Mouse (Mus musculus) heart, postnatal 0 days (tissue): ENCODE measurements at regions not wholly inside any gene's neighbourhood (a gene's known extent, or its start where the extent isn't known, plus 50 kb on each side); places are given as distances from the start of the nearest gene placed in this dataset.
A peak's percentile ranks its signal among the peaks of the same experiment; 100 is the strongest.

Experiments
- ATAC-seq: fragments of 200-750 bp; cut with Nextera tagmentation; 2 replicates; pipeline ENCODE4 v1.8.0; 2017; ENCODE audit warnings: low read depth, moderate number of reproducible peaks, moderate library complexity; ENCODE audit not compliant: insufficient read depth
- DNase-seq: peaks from one replicate; pipeline ENCODE4 v3.0.0-alpha.2; 2016; ENCODE audit warnings: low spot score
- H3K27ac ChIP-seq: fragments of 300-500 bp; sonication (generic); 2 replicates; pipeline ENCODE4 v1.5.1; 2014; ENCODE audit warnings: low read depth, mild to moderate bottlenecking
- H3K27me3 ChIP-seq: fragments of 300-500 bp; sonication (generic); 2 replicates; pipeline ENCODE4 v1.6.1; 2014; ENCODE audit warnings: low read length, mixed read lengths; ENCODE audit not compliant: control insufficient read depth, insufficient read depth
- H3K36me3 ChIP-seq: fragments of 300-500 bp; sonication (generic); replicated peaks from 2 replicates; pipeline ENCODE4 v1.6.1; 2014; ENCODE audit warnings: low read length, mixed read lengths; ENCODE audit not compliant: control insufficient read depth, insufficient read depth
- H3K4me1 ChIP-seq: fragments of 300-500 bp; sonication (generic); 2 replicates; pipeline ENCODE4 v1.6.1; 2014; ENCODE audit warnings: antibody characterized with exemption; ENCODE audit not compliant: control insufficient read depth, insufficient read depth
- H3K4me2 ChIP-seq: fragments of 300-500 bp; sonication (generic); 2 replicates; pipeline ENCODE4 v1.6.1; 2014; ENCODE audit warnings: low read depth, mild to moderate bottlenecking, low read length, moderate library complexity
- H3K4me3 ChIP-seq: fragments of 300-500 bp; sonication (generic); 2 replicates; pipeline ENCODE4 v1.5.1; 2014; ENCODE audit warnings: low read depth, low read length
- H3K9ac ChIP-seq: fragments of 300-500 bp; sonication (generic); replicated peaks from 2 replicates; pipeline ENCODE4 v1.6.1; 2014; ENCODE audit warnings: low read depth, low read length, mixed read lengths
- H3K9me3 ChIP-seq: fragments of 300-500 bp; sonication (generic); replicated peaks from 2 replicates; pipeline ENCODE4 v1.6.1; 2016; ENCODE audit warnings: low read length; ENCODE audit not compliant: control insufficient read depth
- CTCF ChIP-seq: IDR thresholded peaks from 2 replicates; pipeline ENCODE4 v1.5.1; 2016; ENCODE audit warnings: antibody characterized with exemption, control low read depth, low read depth
- EP300 ChIP-seq: IDR thresholded peaks from 2 replicates; pipeline ENCODE4 v1.6.1; 2016; ENCODE audit warnings: antibody characterized with exemption, low read depth
- WGBS: fragments of 180-500 bp; shearing (Covaris S2); extraction: QIAGEN DNeasy Blood & Tissue Kit; methylation state at CpG from one replicate; pipeline ENCODE4 v1.1.7; 2014; 5-methylcytosine and 5-hydroxymethylcytosine counted together

DNA sequence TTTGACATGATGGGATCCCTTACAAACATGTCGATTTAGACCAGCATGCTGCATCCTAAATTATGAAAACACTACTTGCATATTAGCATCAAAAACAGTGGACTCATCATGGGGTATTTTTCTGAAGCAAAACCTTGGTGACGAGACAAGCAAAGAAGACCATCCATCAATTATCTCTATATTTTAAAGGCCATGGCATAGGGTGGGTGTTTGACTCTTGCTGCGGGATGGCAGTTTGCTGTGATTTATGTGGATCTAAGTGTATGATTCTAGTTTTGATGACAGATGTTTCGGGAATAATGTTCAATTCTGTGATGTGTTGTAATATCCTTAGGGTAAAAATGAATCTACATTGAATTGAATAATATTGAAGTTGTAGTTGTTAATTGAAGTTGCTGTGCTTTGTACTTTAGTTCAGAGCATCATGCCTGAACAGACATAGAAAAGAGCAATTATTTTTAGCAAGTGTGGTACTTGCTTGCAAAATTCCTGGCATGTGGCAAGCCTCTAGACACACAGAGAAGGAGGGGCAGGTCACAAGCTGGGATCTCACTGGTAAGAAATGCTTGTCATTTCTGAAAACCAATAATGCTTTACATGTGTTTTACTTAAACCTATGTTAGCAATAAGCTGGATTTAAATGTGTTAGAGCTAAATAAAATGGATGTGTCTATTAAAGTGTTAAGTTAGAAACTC, 608.3 kb downstream of the Hace1 start:
- H3K9ac ChIP-seq, result no peak overlapping the region
- peak; percentile 81 for ATAC-seq
- DNase-seq, result peak; percentile 24

DNA sequence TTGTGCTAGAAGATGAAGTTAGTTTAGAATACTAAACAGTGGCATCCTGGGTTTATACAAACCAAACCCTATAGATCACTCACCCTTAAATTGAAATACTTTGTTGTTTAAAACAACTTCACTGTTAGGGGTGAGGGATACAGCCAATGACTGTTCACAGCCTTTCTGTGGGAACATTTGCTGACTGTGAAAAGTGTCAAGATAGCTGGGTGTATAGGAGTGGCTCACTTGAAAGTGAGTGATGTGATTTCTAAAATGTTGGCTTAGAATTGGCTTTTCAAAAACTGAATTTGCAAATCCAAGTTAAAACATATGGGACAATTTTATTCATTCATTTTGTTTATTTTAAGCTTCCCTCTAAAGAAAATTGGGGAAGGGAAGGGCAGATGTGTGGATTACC, 616.5 kb downstream of the Hace1 start:
- Histone ChIP-seq H3K4me2 (no peak overlapping the region), H3K27me3 (no peaks in the 10 kb centered on the region), H3K4me1 (no peaks in the 10 kb centered on the region), H3K9ac (no peak overlapping the region), H3K36me3 (no peaks in the 10 kb centered on the region), H3K4me3 (no peak overlapping the region), H3K9me3 (no peaks in the 10 kb centered on the region), H3K27ac (no peak overlapping the region)
- no peak for DNase-seq
- no peak for ATAC-seq
- TF ChIP-seq CTCF (no peak), EP300 (no peak)

More for the DNA sequence above, 608.3 kb downstream of the Hace1 start:
- H3K4me2 ChIP-seq, result no peak overlapping the region
- H3K36me3 ChIP-seq, result no peaks in the 10 kb centered on the region
- H3K9me3 ChIP-seq, result no peaks in the 10 kb centered on the region
- no peak overlapping the region for H3K27ac ChIP-seq
- no peak overlapping the region for H3K4me3 ChIP-seq
- no peaks in the 10 kb centered on the region for H3K27me3 ChIP-seq
- 76% methylated on average over 4 of the region's 4 CpGs for whole genome bisulfite sequencing
- TF ChIP-seq CTCF, result no peak
- no peak for TF ChIP-seq EP300
- H3K4me1 ChIP-seq, result no peaks in the 10 kb centered on the region

GRCm38 (mm10) chr10:46226837-46227402, 649.3 kb downstream of the Hace1 start:
- ATAC-seq (no peak), DNase-seq (no peak)
- Histone ChIP-seq H3K9ac (no peak overlapping the region), H3K27ac (no peak overlapping the region), H3K4me2 (no peak overlapping the region), H3K4me3 (no peak overlapping the region), H3K9me3 (no peaks in the 10 kb centered on the region), H3K27me3 (no peaks in the 10 kb centered on the region), H3K4me1 (no peaks in the 10 kb centered on the region), H3K36me3 (no peaks in the 10 kb centered on the region)
- TF ChIP-seq EP300, result no peak
- TF ChIP-seq CTCF, result no peak
- 68% methylated on average over 7 of the region's 7 CpGs for WGBS

GRCm38 (mm10) chr10:46229608-46230007, 652.0 kb downstream of the Hace1 start:
- no peak overlapping the region for H3K27ac ChIP-seq
- TF ChIP-seq CTCF (no peak), EP300 (no peak)
- no peak overlapping the region for H3K9ac ChIP-seq
- no peaks in the 10 kb centered on the region for H3K36me3 ChIP-seq
- 58% methylated on average over 4 of the region's 4 CpGs for WGBS
- DNase-seq (no peak), ATAC-seq (no peak)
- H3K4me3 ChIP-seq, result no peak overlapping the region
- H3K9me3 ChIP-seq, result no peaks in the 10 kb centered on the region
- H3K27me3 ChIP-seq, result no peaks in the 10 kb centered on the region
- H3K4me2 ChIP-seq, result no peak overlapping the region
- H3K4me1 ChIP-seq, result no peaks in the 10 kb centered on the region

- peak; percentile 42 for TF ChIP-seq CTCF
- no peak for TF ChIP-seq EP300
- no peaks in the 10 kb centered on the region for H3K4me1 ChIP-seq
- no peak overlapping the region for H3K4me2 ChIP-seq
- no peak overlapping the region for H3K4me3 ChIP-seq
- DNase-seq, result no peak
- H3K9ac ChIP-seq, result no peak overlapping the region
- no peaks in the 10 kb centered on the region for H3K36me3 ChIP-seq
- no peak overlapping the region for H3K27ac ChIP-seq
- 47% methylated on average over 2 of the region's 2 CpGs for WGBS
- no peaks in the 10 kb centered on the region for H3K27me3 ChIP-seq
- no peaks in the 10 kb centered on the region for H3K9me3 ChIP-seq
- ATAC-seq, result no peak
Observed at GRCm38 (mm10) chr10:46235581-46235980, 658.0 kb downstream of the Hace1 start.

GRCm38 (mm10) chr10:46255575-46255974, 677.9 kb downstream of the Hace1 start:
- no peak for TF ChIP-seq CTCF
- TF ChIP-seq EP300, result no peak
- Histone ChIP-seq H3K4me2 (no peak overlapping the region), H3K27ac (no peak overlapping the region), H3K9ac (no peak overlapping the region), H3K4me3 (no peak overlapping the region), H3K27me3 (no peaks in the 10 kb centered on the region), H3K4me1 (no peaks in the 10 kb centered on the region), H3K9me3 (no peaks in the 10 kb centered on the region), H3K36me3 (no peaks in the 10 kb centered on the region)
- 68% methylated on average over 1 of the region's 1 CpGs for WGBS
- no peak for ATAC-seq
- no peak for DNase-seq
